Mouse (Mus musculus): ENCODE data around the gene Cav2. TPM values are rescaled to one million over a fixed set of nuclear protein-coding genes. Genes with fewer than 3 reads are reported as not detected.

Cav2 gene
- total and polyA plus RNA-seq, 2 experiments from 2014 or later, result 18.7 to 20.7 TPM

DNA sequence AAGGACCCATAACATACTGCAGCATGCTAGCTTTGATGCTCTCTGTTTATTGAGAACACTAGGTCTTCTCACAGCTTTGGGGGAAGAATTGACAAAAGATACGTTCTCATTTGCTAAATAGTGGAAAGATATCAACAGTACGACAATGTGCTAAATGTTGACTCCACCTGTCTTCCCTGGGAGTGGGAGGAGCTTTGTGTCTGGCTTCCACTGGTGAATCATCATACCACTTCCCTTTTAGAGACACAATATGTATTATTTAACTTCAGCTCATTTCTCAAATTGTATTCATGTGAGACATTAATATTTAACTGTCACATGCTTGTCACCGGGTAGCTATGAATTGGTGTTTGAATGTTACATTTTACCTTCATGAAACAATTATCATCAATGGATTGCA lies 2.8 kb downstream of the Cav2 start:
- Histone ChIP-seq H3K9me3 (ENCODE audit: low read length) (no peaks in the 10 kb centered on the region), H3K4me1 (ENCODE audit: insufficient read depth) (0 out of 2 replicates have a peak, but pooled peaks cover 6% of the 10 kb centered on the region), H3K27ac (ENCODE audit: low read depth, low read length) (no peak overlapping the region), H3K9ac (no peak overlapping the region), H3K4me2 (ENCODE audit: low read depth) (no peak overlapping the region), H3K36me3 (ENCODE audit: insufficient read depth) (no peaks in the 10 kb centered on the region), H3K4me3 (ENCODE audit: low read depth, low read length) (no peak overlapping the region), H3K27me3 (ENCODE audit: insufficient read depth, low read length) (no peaks in the 10 kb centered on the region)
- no peak for TF ChIP-seq CTCF (IDR thresholded peaks at IDR 0.05; ENCODE audit: low read depth)
- no peak for DNase-seq
- ATAC-seq, result no peak
- 80% methylated on average over 3 of the region's 3 CpGs for WGBS

DNA sequence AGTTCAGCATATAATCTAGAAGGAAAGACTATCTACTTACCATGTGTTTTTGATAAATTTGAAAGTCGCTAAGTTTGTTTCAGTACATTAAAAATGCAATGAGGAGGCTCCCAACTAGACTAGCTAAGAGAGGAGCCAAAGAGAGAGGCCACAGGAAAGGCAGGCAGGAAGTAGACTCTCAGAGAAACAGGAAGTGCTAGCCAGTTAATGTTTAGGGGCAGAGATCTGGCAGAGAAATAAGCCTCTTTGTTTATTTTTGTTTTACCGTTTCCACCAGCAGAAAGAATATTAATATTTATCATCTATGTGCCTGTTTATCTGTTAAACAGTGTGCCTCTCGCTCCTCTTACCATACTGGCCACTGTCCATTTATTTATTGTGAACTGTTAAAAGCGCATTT lies 5.4 kb downstream of the Cav2 start:
- Histone ChIP-seq H3K4me1 (ENCODE audit: insufficient read depth) (0 out of 2 replicates have a peak, but pooled peaks cover 2% of the 10 kb centered on the region), H3K9me3 (ENCODE audit: low read length) (no peaks in the 10 kb centered on the region), H3K27me3 (ENCODE audit: insufficient read depth, low read length) (no peaks in the 10 kb centered on the region), H3K27ac (ENCODE audit: low read depth, low read length) (no peak overlapping the region), H3K9ac (no peak overlapping the region), H3K4me2 (ENCODE audit: low read depth) (no peak overlapping the region), H3K36me3 (ENCODE audit: insufficient read depth) (no peaks in the 10 kb centered on the region), H3K4me3 (ENCODE audit: low read depth, low read length) (no peak overlapping the region)
- no peak for TF ChIP-seq CTCF (IDR thresholded peaks at IDR 0.05; ENCODE audit: low read depth)
- DNase-seq (no peak), ATAC-seq (no peak)
- 67% methylated on average over 4 of the region's 4 CpGs for WGBS

GRCm38 (mm10) chr6:17295116-17295515 lies 14.1 kb downstream of the Cav2 start:
- Histone ChIP-seq H3K27me3 (ENCODE audit: insufficient read depth, low read length) (no peaks in the 10 kb centered on the region), H3K4me3 (ENCODE audit: low read depth, low read length) (no peak overlapping the region), H3K4me2 (ENCODE audit: low read depth) (no peak overlapping the region), H3K27ac (ENCODE audit: low read depth, low read length) (no peak overlapping the region), H3K36me3 (ENCODE audit: insufficient read depth) (no peaks in the 10 kb centered on the region), H3K9ac (no peak overlapping the region), H3K4me1 (ENCODE audit: insufficient read depth) (no peaks in the 10 kb centered on the region), H3K9me3 (ENCODE audit: low read length) (no peaks in the 10 kb centered on the region)
- TF ChIP-seq CTCF (IDR thresholded peaks at IDR 0.05; ENCODE audit: low read depth), result no peak
- WGBS, result 37% methylated on average over 5 of the region's 5 CpGs
- DNase-seq (no peak), ATAC-seq (no peak)

DNA sequence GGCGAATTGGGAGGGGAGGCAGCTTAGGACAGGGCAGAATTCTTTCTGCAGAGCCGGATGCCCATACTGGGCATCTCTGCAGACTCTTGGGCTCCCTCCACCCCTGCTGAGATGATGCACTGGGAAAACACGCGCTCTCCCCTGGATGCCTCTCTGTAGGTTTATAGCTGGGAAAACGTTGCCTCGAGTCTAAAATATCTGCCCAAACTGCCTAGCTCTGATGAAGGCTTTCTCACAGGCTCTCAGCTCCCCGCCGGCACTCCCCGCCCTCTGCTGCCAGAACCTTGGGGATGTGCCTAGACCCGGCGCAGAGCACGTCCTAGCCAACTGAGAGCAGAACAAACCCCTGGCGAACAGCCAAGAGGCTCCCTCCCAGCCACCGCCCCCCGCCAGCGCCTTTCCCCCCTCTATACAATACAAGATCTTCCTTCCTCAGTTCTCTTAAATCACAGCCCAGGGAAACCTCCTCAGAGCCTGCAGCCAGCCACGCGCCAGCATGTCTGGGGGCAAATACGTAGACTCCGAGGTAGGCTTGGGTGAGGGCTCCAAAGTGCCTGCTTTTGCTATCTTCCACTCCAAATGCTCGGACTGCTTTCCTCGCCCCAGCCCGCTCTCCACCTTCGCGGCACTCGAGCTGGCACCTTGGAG lies 25.1 kb downstream of the Cav2 start, which contains the start of gene Cav1:
Gene Cav1, plus strand, starts transcription at position 382 of the 648 bp plus-strand sequence.
- peak within 1 kb of the TSS; percentile 54 for H3K9ac ChIP-seq
- no peaks in the 10 kb centered on the region for H3K36me3 ChIP-seq (ENCODE audit: insufficient read depth)
- peak within 1 kb of the TSS; percentile 17; the same call in 1 of the 2 replicates for H3K27ac ChIP-seq (ENCODE audit: low read depth, low read length)
- peak; percentile 72 for DNase-seq
- peak within 1 kb of the TSS; percentile 77 for H3K4me2 ChIP-seq (ENCODE audit: low read depth)
- H3K4me3 ChIP-seq (ENCODE audit: low read depth, low read length), result peak within 1 kb of the TSS; percentile 48
- 2% methylated on average over 26 of the region's 26 CpGs for WGBS
- peaks cover 7% of the 10 kb centered on the region; the same call in 1 of the 2 replicates for H3K4me1 ChIP-seq (ENCODE audit: insufficient read depth)
- ATAC-seq, result peak; percentile 84
- no peak for TF ChIP-seq CTCF (IDR thresholded peaks at IDR 0.05; ENCODE audit: low read depth)
- peaks cover 10% of the 10 kb centered on the region; the same call in 1 of the 2 replicates for H3K27me3 ChIP-seq (ENCODE audit: insufficient read depth, low read length)
- no peaks in the 10 kb centered on the region for H3K9me3 ChIP-seq (ENCODE audit: low read length)

DNA sequence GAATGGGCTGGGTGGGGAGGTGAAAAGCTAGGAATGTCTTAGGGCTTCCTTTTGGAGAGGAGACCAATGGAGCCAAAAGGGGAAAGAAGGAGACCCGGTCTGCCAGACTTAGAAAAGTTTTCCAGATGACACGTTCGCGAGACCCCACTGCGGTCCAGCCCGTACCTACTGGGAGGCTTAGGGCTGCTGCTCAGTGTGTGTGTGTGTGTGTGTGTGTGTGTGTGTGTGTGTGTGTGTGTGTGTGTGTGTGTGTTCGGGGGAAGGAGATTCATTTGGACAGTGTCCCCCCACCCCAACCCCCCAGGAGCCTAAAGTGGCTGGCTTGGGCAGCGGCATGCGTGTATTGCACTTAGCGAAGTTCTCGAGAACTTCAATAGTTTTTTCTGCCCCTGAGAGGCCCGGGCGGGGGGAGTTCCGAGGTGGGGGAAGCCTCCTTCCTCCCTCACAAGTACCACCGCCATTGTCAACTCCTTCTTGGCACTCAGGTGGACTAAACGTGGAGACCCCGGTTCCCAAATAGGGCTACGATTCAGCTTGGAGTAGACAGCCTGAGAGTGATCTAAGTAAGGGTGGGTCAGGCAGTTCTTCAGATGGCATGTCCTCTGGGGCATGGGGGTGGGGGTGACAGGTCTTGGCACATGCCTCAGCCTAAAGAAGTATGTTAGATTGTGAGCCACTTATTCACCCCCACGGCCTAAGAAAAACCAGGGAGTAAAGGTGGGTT lies 25.8 kb downstream of the Cav2 start:
- no peak for TF ChIP-seq CTCF (IDR thresholded peaks at IDR 0.05; ENCODE audit: low read depth)
- no peak for DNase-seq
- Histone ChIP-seq H3K36me3 (ENCODE audit: insufficient read depth) (no peaks in the 10 kb centered on the region), H3K4me1 (ENCODE audit: insufficient read depth) (peaks cover 7% of the 10 kb centered on the region; the same call in 1 of the 2 replicates), H3K4me2 (ENCODE audit: low read depth) (peak overlapping the region; percentile 77), H3K4me3 (ENCODE audit: low read depth, low read length) (peak overlapping the region; percentile 48), H3K27me3 (ENCODE audit: insufficient read depth, low read length) (peaks cover 10% of the 10 kb centered on the region; the same call in 1 of the 2 replicates), H3K9ac (peak overlapping the region; percentile 54), H3K27ac (ENCODE audit: low read depth, low read length) (0 out of 2 replicates have a peak overlapping the region, but pooled peaks have one; percentile 17), H3K9me3 (ENCODE audit: low read length) (no peaks in the 10 kb centered on the region)
- under 1% methylated on average over 19 of the region's 19 CpGs for WGBS
- ATAC-seq, result peak; percentile 19

- TF ChIP-seq CTCF (IDR thresholded peaks at IDR 0.05; ENCODE audit: low read depth), result peak; percentile 70
Measured at GRCm38 (mm10) chr6:17307461-17308115, 26.6 kb downstream of the Cav2 start.

More at GRCm38 (mm10) chr6:17307461-17308115, 26.6 kb downstream of the Cav2 start:
- peak overlapping the region; percentile 48 for H3K4me3 ChIP-seq (ENCODE audit: low read depth, low read length)
- peak overlapping the region; percentile 77 for H3K4me2 ChIP-seq (ENCODE audit: low read depth)
- H3K9me3 ChIP-seq (ENCODE audit: low read length), result no peaks in the 10 kb centered on the region
- 0 out of 2 replicates have a peak overlapping the region, but pooled peaks have one; percentile 21 for H3K27ac ChIP-seq (ENCODE audit: low read depth, low read length)
- 0 out of 2 replicates have a peak overlapping the region, but pooled peaks have one; percentile 18 for H3K9ac ChIP-seq
- no peaks in the 10 kb centered on the region for H3K36me3 ChIP-seq (ENCODE audit: insufficient read depth)
- DNase-seq (peak; percentile 33), ATAC-seq (peak; percentile 76)
- 4% methylated on average over 31 of the region's 31 CpGs for WGBS
- H3K4me1 ChIP-seq (ENCODE audit: insufficient read depth), result peaks cover 7% of the 10 kb centered on the region; the same call in 1 of the 2 replicates
- peaks cover 10% of the 10 kb centered on the region; the same call in 1 of the 2 replicates for H3K27me3 ChIP-seq (ENCODE audit: insufficient read depth, low read length)

Measured in forebrain, postnatal 0 days (tissue).